Comparison of ENCODE assay signal across 8 mouse cellular contexts in genomic region chr1:51697265-51698192, GRCm38 (mm10).
DNase-seq lines count a peak whose midpoint lies in the region; ATAC-seq and TF ChIP-seq lines count a peak whose summit lies in the region.

No protein-coding gene starts in this region.

- H3K9me3 ChIP-seq in forebrain, embryonic 15.5 days: no peaks in the 10 kb centered on the region
- no peaks in the 10 kb centered on the region for H3K9me3 ChIP-seq in hindbrain, embryonic 10.5 days
- H3K9me3 ChIP-seq in limb, embryonic 12.5 days: no peaks in the 10 kb centered on the region
- no peaks in the 10 kb centered on the region for H3K9me3 ChIP-seq in midbrain, postnatal 0 days (ENCODE audit: low read length)

- intact Hi-C loops in left cerebral cortex, postnatal 4 days (cut with DNase I): no loop called here
- intact Hi-C loops in left cerebral cortex, postnatal 14 days (cut with DNase I): no loop called here

- peaks cover 10% of the 10 kb centered on the region for H3K4me1 ChIP-seq in forebrain, embryonic 15.5 days
- H3K4me1 ChIP-seq in hindbrain, embryonic 10.5 days (replicated peaks): peaks cover 21% of the 10 kb centered on the region
- H3K4me1 ChIP-seq in limb, embryonic 12.5 days (replicated peaks): peaks cover 6% of the 10 kb centered on the region; the same call in 1 of the 2 replicates
- H3K4me1 ChIP-seq in midbrain, postnatal 0 days (ENCODE audit: insufficient read depth, low read length): no peaks in the 10 kb centered on the region

- 5% methylated on average over 19 of the region's 19 CpGs for WGBS in forebrain, embryonic 15.5 days
- WGBS in hindbrain, embryonic 10.5 days: 9% methylated on average over 19 of the region's 19 CpGs
- 11% methylated on average over 19 of the region's 19 CpGs for WGBS in limb, embryonic 12.5 days
- 7% methylated on average over 19 of the region's 19 CpGs for WGBS in midbrain, postnatal 0 days

- DNase-seq in left cerebral cortex, postnatal 4 days: peak; percentile 29
- DNase-seq in left cerebral cortex, postnatal 14 days (ENCODE audit: low spot score in 2 of 2): no peak
- peak; percentile 57 for DNase-seq in hindbrain, embryonic 10.5 days (ENCODE audit: low spot score)
- DNase-seq in midbrain, postnatal 0 days (ENCODE audit: low spot score): peak; percentile 49
- DNase-seq in frontal cortex, postnatal 14 days (ENCODE audit: low spot score in 2 of 2): no peak

- H3K27ac ChIP-seq in forebrain, embryonic 15.5 days (replicated peaks): peak overlapping the region; percentile 57
- H3K27ac ChIP-seq in hindbrain, embryonic 10.5 days: peak overlapping the region; percentile 78
- peak overlapping the region; percentile 59 for H3K27ac ChIP-seq in limb, embryonic 12.5 days
- peak overlapping the region; percentile 63 for H3K27ac ChIP-seq in midbrain, postnatal 0 days (ENCODE audit: low read depth, low read length)

- no peaks in the 10 kb centered on the region for H3K27me3 ChIP-seq in forebrain, embryonic 15.5 days
- peaks cover 23% of the 10 kb centered on the region; the same call in 1 of the 2 replicates for H3K27me3 ChIP-seq in hindbrain, embryonic 10.5 days (ENCODE audit: insufficient read depth, poor library complexity, severe bottlenecking)
- H3K27me3 ChIP-seq in limb, embryonic 12.5 days: no peaks in the 10 kb centered on the region
- H3K27me3 ChIP-seq in midbrain, postnatal 0 days (ENCODE audit: insufficient read depth, low read length): no peaks in the 10 kb centered on the region

- ATAC-seq in forebrain, embryonic 15.5 days (replicated peaks): peak; percentile 82
- ATAC-seq in limb, embryonic 12.5 days (ENCODE audit: insufficient number of reproducible peaks, insufficient read depth, low FRiP score, low TSS enrichment, low read depth): peak; percentile 50; the same call in 1 of the 2 replicates
- peak; percentile 68; the same call in 1 of the 2 replicates for ATAC-seq in midbrain, postnatal 0 days (ENCODE audit: low FRiP score)
- no peak for ATAC-seq in megakaryocyte, adult 5-6 weeks (ENCODE audit: poor library complexity, severe bottlenecking)

- peak overlapping the region; percentile 35 for H3K9ac ChIP-seq in forebrain, embryonic 15.5 days (replicated peaks)
- H3K9ac ChIP-seq in limb, embryonic 12.5 days (replicated peaks): peak overlapping the region; percentile 8; the same call in 1 of the 2 replicates
- H3K9ac ChIP-seq in midbrain, postnatal 0 days (replicated peaks; ENCODE audit: low read length, poor library complexity, severe bottlenecking): no peak overlapping the region

- peak overlapping the region; percentile 29 for H3K4me2 ChIP-seq in forebrain, embryonic 15.5 days (replicated peaks)
- H3K4me2 ChIP-seq in limb, embryonic 12.5 days: peak overlapping the region; percentile 46
- H3K4me2 ChIP-seq in midbrain, postnatal 0 days (ENCODE audit: low read depth, low read length, poor library complexity, severe bottlenecking): peak overlapping the region; percentile 31

- no peaks in the 10 kb centered on the region for H3K36me3 ChIP-seq in forebrain, embryonic 15.5 days
- no peaks in the 10 kb centered on the region for H3K36me3 ChIP-seq in hindbrain, embryonic 10.5 days
- H3K36me3 ChIP-seq in limb, embryonic 12.5 days: no peaks in the 10 kb centered on the region
- no peaks in the 10 kb centered on the region for H3K36me3 ChIP-seq in midbrain, postnatal 0 days (ENCODE audit: insufficient read depth, low read length)

- 0 out of 2 replicates have a peak, but pooled peaks have one; percentile 2 for TF ChIP-seq CTCF in midbrain, postnatal 0 days (IDR thresholded peaks at IDR 0.05)

- no peak overlapping the region for H3K4me3 ChIP-seq in forebrain, embryonic 15.5 days
- peak overlapping the region; percentile 34 for H3K4me3 ChIP-seq in hindbrain, embryonic 10.5 days
- H3K4me3 ChIP-seq in limb, embryonic 12.5 days (replicated peaks): 0 out of 2 replicates have a peak overlapping the region, but pooled peaks have one; percentile 13
- H3K4me3 ChIP-seq in midbrain, postnatal 0 days (ENCODE audit: low read depth, low read length): no peak overlapping the region

Comparison
In these comparisons a context has a peak if more than half of its experiments do, and no peak if none do; other contexts are left out.
1. DNase-seq: peak in left cerebral cortex, postnatal 4 days (single experiment), hindbrain, embryonic 10.5 days (single experiment) and midbrain, postnatal 0 days (single experiment); none in left cerebral cortex, postnatal 14 days (0 of 2) and frontal cortex, postnatal 14 days (0 of 2).
2. H3K4me3 ChIP-seq: peak in hindbrain, embryonic 10.5 days (single experiment) and limb, embryonic 12.5 days (single experiment); none in forebrain, embryonic 15.5 days (single experiment) and midbrain, postnatal 0 days (single experiment).
3. Peak in every context shown above with its lines, with median percentiles within 50 percentile points of each other: H3K27ac ChIP-seq and H3K4me2 ChIP-seq.